Mouse (Mus musculus) left cerebral cortex, adult 6 months (tissue): ENCODE results near the gene Gm1527. TPM values are rescaled to one million over a fixed set of nuclear protein-coding genes. Genes with fewer than 3 reads are reported as not detected.

Source experiments
- long read RNA-seq, 2 experiments: library from polyadenylated mRNA; unstranded; transcript quantifications; one replicate each; pipeline ENCODE4 v2.0.0; 2019 to 2020
- polyA plus RNA-seq: library from polyadenylated mRNA; unstranded; fragments of <200 nt; fragmentation: Nextera tagmentation; gene quantifications from 2 replicates; pipeline ENCODE4 v1.2.3, GENCODE M21; 2021

Gm1527 gene
- not detected in 2 replicates for polyA plus RNA-seq
- long read RNA-seq, experiment 1 = 0 reads
- long read RNA-seq, experiment 2 = 0 reads

DNA sequence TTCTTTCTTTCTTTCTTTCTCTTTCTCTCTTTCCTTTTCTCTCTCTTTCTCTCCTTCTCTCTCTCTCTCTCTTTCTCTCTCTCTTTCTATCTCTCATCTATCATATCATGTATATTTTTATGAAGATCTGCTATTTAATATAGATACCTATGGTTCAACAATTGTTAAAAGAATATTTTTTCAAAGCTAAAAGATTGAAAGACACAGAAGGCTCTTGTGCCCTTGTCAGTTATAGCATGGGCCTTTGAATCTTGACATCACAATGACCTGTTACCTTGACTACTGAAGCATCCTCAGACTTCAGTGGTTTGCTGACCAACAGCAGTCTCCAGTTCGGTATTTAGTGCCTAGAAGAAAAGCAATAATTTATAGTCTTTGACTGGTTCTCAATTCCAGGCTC, at the start of gene Gm1527:
Gene Gm1527, plus strand, starts transcription at position 301 of the 400 bp plus-strand sequence.

Other genes with a start within 250 kb of the Gm1527 start
- gene Slc2a2, start 194.7 kb upstream of the Gm1527 start, polyA plus RNA-seq = not detected in 2 replicates
- gene Eif5a2, start 111.3 kb upstream of the Gm1527 start, polyA plus RNA-seq = 16.8 and 19.6 TPM in 2 replicates
- 1,100 and 1,126 TPM in 2 replicates for gene Rpl22l1, start 87.2 kb upstream of the Gm1527 start, polyA plus RNA-seq
- gene Egfem1, start 189.4 kb downstream of the Gm1527 start, polyA plus RNA-seq = 2.7 and 5.0 TPM in 2 replicates